Mouse (Mus musculus) urinary bladder, postnatal 14 days (tissue): Measurements from ENCODE around the gene Amd1.
A peak's percentile ranks its signal among the peaks of the same experiment; 100 is the strongest.

Source experiments
- DNase-seq: peaks from one replicate; pipeline ENCODE4 v3.0.0; 2021; ENCODE audit warnings: low spot score

Amd1 gene

GRCm38 (mm10) chr10:40250969-40251368 is 51.0 kb downstream of the Amd1 start:
- no peak for DNase-seq

GRCm38 (mm10) chr10:40249625-40250024 is 52.4 kb downstream of the Amd1 start:
- DNase-seq, result no peak

- DNase-seq, result no peak
Observed at GRCm38 (mm10) chr10:40247166-40247716, 54.7 kb downstream of the Amd1 start.

GRCm38 (mm10) chr10:40246374-40247165 is 55.4 kb downstream of the Amd1 start, which contains the start of gene Rpf2:
Gene Rpf2 (minus strand): TSS chr10:40247036.
- DNase-seq, result peak; percentile 81

- DNase-seq, result no peak
Observed at GRCm38 (mm10) chr10:40237826-40238225, 64.2 kb downstream of the Amd1 start.
